Mouse (Mus musculus): ENCODE measurements around the gene Atp8b5.

GRCm38 (mm10) chr4:43382155-43383020, 115.4 kb downstream of the Atp8b5 start:
- TF ChIP-seq POLR2A (IDR thresholded peaks at IDR 0.05; ENCODE audit: borderline replicate concordance, insufficient read depth, low read length) (no peak), CTCF (IDR thresholded peaks at IDR 0.05; ENCODE audit: borderline replicate concordance, insufficient read depth, low read depth, low read length) (no peak)

Measured in cerebellum, adult 2 months (tissue).